Mouse (Mus musculus) liver, embryonic 15.5 days (tissue): Measurements from ENCODE around the gene Unc5c. TPM values are rescaled to one million over a fixed set of nuclear protein-coding genes. Genes with fewer than 3 reads are reported as not detected.

ENCODE experiments used
- ATAC-seq: fragments of 200-750 bp; cut with Nextera tagmentation; 2 replicates; pipeline ENCODE4 v1.8.0; 2017; ENCODE audit warnings: moderate number of reproducible peaks, mild to moderate bottlenecking, moderate library complexity; ENCODE audit not compliant: insufficient read depth
- H3K27ac ChIP-seq: fragments of 300-500 bp; sonication (generic); replicated peaks from 2 replicates; pipeline ENCODE4 v1.5.1; 2015; ENCODE audit warnings: mild to moderate bottlenecking, inconsistent platforms
- H3K27me3 ChIP-seq: fragments of 300-500 bp; sonication (generic); 2 replicates; pipeline ENCODE4 v1.6.1; 2015; ENCODE audit warnings: mild to moderate bottlenecking, inconsistent platforms
- H3K36me3 ChIP-seq: fragments of 300-500 bp; sonication (generic); replicated peaks from 2 replicates; pipeline ENCODE4 v1.6.1; 2015; ENCODE audit warnings: moderate library complexity, mild to moderate bottlenecking, inconsistent platforms
- H3K4me1 ChIP-seq: fragments of 300-500 bp; sonication (generic); replicated peaks from 2 replicates; pipeline ENCODE4 v1.6.1; 2015; ENCODE audit warnings: inconsistent platforms
- H3K4me2 ChIP-seq: fragments of 300-500 bp; sonication (generic); 2 replicates; pipeline ENCODE4 v1.6.1; 2015; ENCODE audit warnings: moderate library complexity, mild to moderate bottlenecking, inconsistent platforms
- H3K4me3 ChIP-seq: fragments of 300-500 bp; sonication (generic); replicated peaks from 2 replicates; pipeline ENCODE4 v1.5.1; 2015; ENCODE audit warnings: mild to moderate bottlenecking, inconsistent platforms
- H3K9ac ChIP-seq: fragments of 300-500 bp; sonication (generic); 2 replicates; pipeline ENCODE4 v1.6.1; 2015; ENCODE audit warnings: moderate library complexity, mild to moderate bottlenecking, inconsistent platforms
- H3K9me3 ChIP-seq: fragments of 300-500 bp; sonication (generic); replicated peaks from 2 replicates; pipeline ENCODE4 v1.6.1; 2016; ENCODE audit warnings: inconsistent platforms
- WGBS: fragments of 180-500 bp; shearing (Covaris S2); methylation state at CpG from one replicate; pipeline ENCODE4 v1.1.7; 2015; ENCODE audit warnings: mixed read lengths; ENCODE audit not compliant: insufficient replicate concordance; 5-methylcytosine and 5-hydroxymethylcytosine counted together
- polyA plus RNA-seq: library from polyadenylated mRNA; unstranded; fragments of >200 nt; fragmentation: Nextera tagmentation; extraction: Ambion mirVana; gene quantifications from 2 replicates; pipeline ENCODE4 v1.2.1, GENCODE M21; 2015

The Unc5c gene
- polyA plus RNA-seq, 1 experiment from 2014 or later, result 0.21 TPM

- no peak overlapping the region for H3K27ac ChIP-seq
- no peak overlapping the region for H3K9ac ChIP-seq
- no peak overlapping the region for H3K4me3 ChIP-seq
- no peak for ATAC-seq
- H3K4me2 ChIP-seq, result no peak overlapping the region
- 61% methylated on average over 6 of the region's 6 CpGs for WGBS
- no peaks in the 10 kb centered on the region for H3K4me1 ChIP-seq
- H3K9me3 ChIP-seq, result no peaks in the 10 kb centered on the region
- H3K27me3 ChIP-seq, result no peaks in the 10 kb centered on the region
- H3K36me3 ChIP-seq, result no peaks in the 10 kb centered on the region
These were observed 110.2 kb downstream of the Unc5c start for GRCm38 (mm10) chr3:141575076-141575688.

- no peaks in the 10 kb centered on the region for H3K36me3 ChIP-seq
- no peak overlapping the region for H3K4me3 ChIP-seq
- no peaks in the 10 kb centered on the region for H3K4me1 ChIP-seq
- H3K27me3 ChIP-seq, result no peaks in the 10 kb centered on the region
- H3K9ac ChIP-seq, result no peak overlapping the region
- WGBS, result 57% methylated on average over 2 of the region's 2 CpGs
- H3K4me2 ChIP-seq, result no peak overlapping the region
- no peaks in the 10 kb centered on the region for H3K9me3 ChIP-seq
- H3K27ac ChIP-seq, result no peak overlapping the region
- no peak for ATAC-seq
These were observed 112.4 kb downstream of the Unc5c start for GRCm38 (mm10) chr3:141577382-141577781.

GRCm38 (mm10) chr3:141581190-141581891 lies 116.3 kb downstream of the Unc5c start:
- ATAC-seq, result no peak
- Histone ChIP-seq H3K4me1 (no peaks in the 10 kb centered on the region), H3K9me3 (no peaks in the 10 kb centered on the region), H3K9ac (no peak overlapping the region), H3K4me3 (no peak overlapping the region), H3K27ac (no peak overlapping the region), H3K36me3 (no peaks in the 10 kb centered on the region), H3K27me3 (no peaks in the 10 kb centered on the region), H3K4me2 (no peak overlapping the region)

- Histone ChIP-seq H3K4me3 (no peak overlapping the region), H3K9me3 (no peaks in the 10 kb centered on the region), H3K27me3 (no peaks in the 10 kb centered on the region), H3K4me2 (no peak overlapping the region), H3K36me3 (no peaks in the 10 kb centered on the region), H3K27ac (no peak overlapping the region), H3K4me1 (no peaks in the 10 kb centered on the region), H3K9ac (no peak overlapping the region)
- no peak for ATAC-seq
These were observed 116.8 kb downstream of the Unc5c start for GRCm38 (mm10) chr3:141581892-141582214.

GRCm38 (mm10) chr3:141583180-141583579 lies 118.2 kb downstream of the Unc5c start:
- Histone ChIP-seq H3K4me2 (no peak overlapping the region), H3K9ac (no peak overlapping the region), H3K9me3 (no peaks in the 10 kb centered on the region), H3K36me3 (no peaks in the 10 kb centered on the region), H3K4me3 (no peak overlapping the region), H3K4me1 (no peaks in the 10 kb centered on the region), H3K27me3 (no peaks in the 10 kb centered on the region), H3K27ac (no peak overlapping the region)
- 53% methylated on average over 1 of the region's 1 CpGs for WGBS
- no peak for ATAC-seq

GRCm38 (mm10) chr3:141589392-141590012 lies 124.5 kb downstream of the Unc5c start:
- Histone ChIP-seq H3K9ac (no peak overlapping the region), H3K27ac (no peak overlapping the region), H3K27me3 (no peaks in the 10 kb centered on the region), H3K4me2 (no peak overlapping the region), H3K9me3 (no peaks in the 10 kb centered on the region), H3K4me3 (no peak overlapping the region), H3K36me3 (no peaks in the 10 kb centered on the region), H3K4me1 (no peaks in the 10 kb centered on the region)
- WGBS, result 58% methylated on average over 4 of the region's 4 CpGs
- no peak for ATAC-seq

- Histone ChIP-seq H3K9ac (no peak overlapping the region), H3K36me3 (no peaks in the 10 kb centered on the region), H3K4me2 (no peak overlapping the region), H3K9me3 (no peaks in the 10 kb centered on the region), H3K4me1 (no peaks in the 10 kb centered on the region), H3K27me3 (no peaks in the 10 kb centered on the region), H3K27ac (no peak overlapping the region), H3K4me3 (no peak overlapping the region)
- WGBS, result 69% methylated on average over 5 of the region's 5 CpGs
- no peak for ATAC-seq
These were observed 128.2 kb downstream of the Unc5c start for GRCm38 (mm10) chr3:141593249-141593648.

GRCm38 (mm10) chr3:141594120-141594519 lies 129.1 kb downstream of the Unc5c start:
- Histone ChIP-seq H3K36me3 (no peaks in the 10 kb centered on the region), H3K27me3 (no peaks in the 10 kb centered on the region), H3K9ac (no peak overlapping the region), H3K4me1 (no peaks in the 10 kb centered on the region), H3K9me3 (no peaks in the 10 kb centered on the region), H3K27ac (no peak overlapping the region), H3K4me2 (no peak overlapping the region), H3K4me3 (no peak overlapping the region)
- no peak for ATAC-seq
- 63% methylated on average over 5 of the region's 5 CpGs for WGBS

- H3K36me3 ChIP-seq, result no peaks in the 10 kb centered on the region
- H3K4me2 ChIP-seq, result no peak overlapping the region
- no peaks in the 10 kb centered on the region for H3K9me3 ChIP-seq
- ATAC-seq, result no peak
- no peak overlapping the region for H3K9ac ChIP-seq
- H3K27ac ChIP-seq, result no peak overlapping the region
- 44% methylated on average over 3 of the region's 3 CpGs for WGBS
- no peak overlapping the region for H3K4me3 ChIP-seq
- no peaks in the 10 kb centered on the region for H3K27me3 ChIP-seq
- no peaks in the 10 kb centered on the region for H3K4me1 ChIP-seq
These were observed 130.1 kb downstream of the Unc5c start for GRCm38 (mm10) chr3:141595073-141595472.

- no peak for ATAC-seq
- 49% methylated on average over 3 of the region's 3 CpGs for WGBS
- no peak overlapping the region for H3K4me3 ChIP-seq
These were observed 131.4 kb downstream of the Unc5c start for GRCm38 (mm10) chr3:141596461-141596860.

GRCm38 (mm10) chr3:141596881-141597280 lies 131.9 kb downstream of the Unc5c start:
- 41% methylated on average over 1 of the region's 1 CpGs for WGBS
- no peak for ATAC-seq
- no peaks in the 10 kb centered on the region for H3K36me3 ChIP-seq
- H3K9me3 ChIP-seq, result no peaks in the 10 kb centered on the region
- no peaks in the 10 kb centered on the region for H3K4me1 ChIP-seq
- no peak overlapping the region for H3K4me2 ChIP-seq
- H3K4me3 ChIP-seq, result no peak overlapping the region
- H3K27me3 ChIP-seq, result no peaks in the 10 kb centered on the region
- H3K27ac ChIP-seq, result no peak overlapping the region
- no peak overlapping the region for H3K9ac ChIP-seq

More at GRCm38 (mm10) chr3:141596461-141596860, 131.4 kb downstream of the Unc5c start:
- Histone ChIP-seq H3K27ac (no peak overlapping the region), H3K36me3 (no peaks in the 10 kb centered on the region), H3K9me3 (no peaks in the 10 kb centered on the region), H3K4me1 (no peaks in the 10 kb centered on the region), H3K9ac (no peak overlapping the region), H3K27me3 (no peaks in the 10 kb centered on the region), H3K4me2 (no peak overlapping the region)
